Mouse (Mus musculus) layer of hippocampus, adult 8-10 months (tissue): ENCODE results near the gene Scpep1. TPM values are rescaled to one million over a fixed set of nuclear protein-coding genes. Genes with fewer than 3 reads are reported as not detected.
"Not testable (repeated sequence)": the region's sequence is repeated elsewhere in the genome, so short reads cannot be mapped to it uniquely, and the experiment has no call there.

Experiments
- DNase-seq, 2 experiments: peaks; one replicate each; pipeline ENCODE4 v3.0.0; 2022; ENCODE audit warnings: low spot score in 2 of 2
- total RNA-seq, 4 experiments: library from RNA; stranded (reverse); gene quantifications; 2 replicates each; pipeline ENCODE4 v1.2.4; 2022

Gene Scpep1
- total RNA-seq, 4 experiments from 2014 or later = 15.8 to 24.7 (median 19.9) TPM

GRCm38 (mm10) chr11:88926566-88926965, 28.7 kb downstream of the Scpep1 start:
- no peak for DNase-seq

DNA sequence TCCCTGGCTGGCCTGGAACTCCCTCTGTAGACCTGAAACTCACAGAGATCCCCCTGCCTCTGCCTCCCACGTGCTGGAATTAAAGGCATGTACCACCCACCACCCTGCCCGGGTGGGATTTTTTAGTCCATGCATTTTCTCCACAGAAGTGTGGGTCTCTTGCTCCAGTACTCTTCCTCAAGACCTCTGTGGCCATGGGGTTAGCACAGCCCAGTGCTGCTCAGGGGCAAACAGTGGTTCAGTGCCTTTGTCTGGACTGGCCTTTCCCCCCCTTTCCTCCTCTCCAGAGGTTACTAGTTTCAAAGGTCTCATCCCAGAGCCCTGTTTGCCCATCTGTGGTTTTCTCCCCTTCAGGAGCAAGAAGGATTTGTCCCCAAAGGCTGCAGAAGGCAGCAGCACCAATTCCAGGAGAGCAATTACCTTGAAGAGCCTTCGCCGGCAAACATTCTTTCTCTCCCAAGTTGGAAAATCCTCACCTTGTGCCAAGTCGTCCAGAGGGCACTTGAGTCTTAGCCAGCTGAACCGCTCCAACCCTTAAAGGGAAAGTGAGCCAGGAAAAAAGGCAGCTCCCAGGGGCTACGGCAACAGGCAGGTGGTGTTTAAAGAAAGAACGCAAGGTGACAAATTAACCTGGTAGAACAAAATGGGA, 45.8 kb downstream of the Scpep1 start:
- DNase-seq = no peak

- DNase-seq = peak in 1 of 2 experiments; percentile 37
Observed at GRCm38 (mm10) chr11:88908557-88909211, 46.6 kb downstream of the Scpep1 start.

GRCm38 (mm10) chr11:88907886-88908285, 47.4 kb downstream of the Scpep1 start:
- DNase-seq = no peak

DNA sequence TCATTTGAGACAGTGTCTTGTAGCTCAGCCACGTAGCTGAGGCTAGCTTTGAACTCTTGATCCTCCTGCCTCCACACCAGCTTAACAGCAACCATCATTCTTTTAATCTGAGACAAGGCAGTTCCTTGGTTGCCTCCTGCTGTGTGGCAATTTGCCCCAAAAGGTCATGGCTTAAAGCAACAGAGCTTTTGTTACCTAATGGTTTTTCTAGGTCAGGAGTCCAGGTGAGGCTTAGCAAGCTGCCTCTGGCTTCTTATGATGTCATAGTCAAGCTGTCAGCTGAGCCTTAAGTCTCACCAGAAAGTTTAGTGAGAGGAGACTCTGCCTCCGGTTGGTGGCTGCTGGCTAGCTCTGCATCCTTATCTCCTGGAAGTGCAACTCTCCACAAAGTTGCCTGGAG, 49.6 kb downstream of the Scpep1 start:
- no peak for DNase-seq

- no peak for DNase-seq
Observed at GRCm38 (mm10) chr11:88904080-88904479, 51.2 kb downstream of the Scpep1 start.

- no peak for DNase-seq
Observed at GRCm38 (mm10) chr11:88902762-88903161, 52.5 kb downstream of the Scpep1 start.

GRCm38 (mm10) chr11:88901341-88901802, 53.9 kb downstream of the Scpep1 start:
- DNase-seq = no peak

GRCm38 (mm10) chr11:88899561-88899960, 55.7 kb downstream of the Scpep1 start:
- DNase-seq = no peak

- DNase-seq = no peak
Observed at GRCm38 (mm10) chr11:88898380-88898763, 56.9 kb downstream of the Scpep1 start.

DNA sequence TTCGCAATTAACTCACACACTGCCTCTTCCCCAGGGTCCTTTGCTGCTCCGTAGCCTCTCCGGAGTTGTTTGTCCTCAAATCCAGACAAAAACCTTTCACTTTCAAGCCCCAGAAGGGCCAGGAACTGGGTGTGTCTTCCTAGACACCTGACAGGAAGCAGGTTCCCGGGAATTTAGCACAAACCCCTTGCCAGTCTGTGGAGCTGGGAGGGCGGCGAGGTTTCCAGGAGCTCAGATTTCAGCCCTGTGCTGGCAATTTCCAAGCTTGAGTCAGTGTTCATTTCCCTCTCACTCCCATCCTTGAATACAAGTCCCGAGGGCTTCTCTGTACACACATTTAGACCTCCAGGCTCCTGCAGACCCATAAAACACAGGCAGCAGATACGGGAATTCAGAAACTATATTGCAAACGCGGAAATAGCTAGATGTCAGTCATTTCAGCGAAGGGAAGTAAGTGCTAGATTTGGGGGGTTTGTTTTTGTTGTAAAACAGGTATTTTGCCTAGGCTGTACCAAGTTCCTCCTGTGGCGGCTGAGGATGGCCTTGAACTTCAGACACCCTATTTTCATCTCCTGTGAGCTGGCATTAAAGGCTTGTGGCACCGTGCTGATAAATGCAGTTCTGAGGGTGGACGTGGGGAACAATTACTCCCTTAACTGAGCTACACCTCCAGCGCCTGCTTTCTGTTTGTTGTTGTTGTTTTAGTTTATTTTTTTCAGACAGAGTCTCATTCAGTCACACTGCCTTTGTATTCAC, 57.5 kb downstream of the Scpep1 start:
- no peak for DNase-seq

DNA sequence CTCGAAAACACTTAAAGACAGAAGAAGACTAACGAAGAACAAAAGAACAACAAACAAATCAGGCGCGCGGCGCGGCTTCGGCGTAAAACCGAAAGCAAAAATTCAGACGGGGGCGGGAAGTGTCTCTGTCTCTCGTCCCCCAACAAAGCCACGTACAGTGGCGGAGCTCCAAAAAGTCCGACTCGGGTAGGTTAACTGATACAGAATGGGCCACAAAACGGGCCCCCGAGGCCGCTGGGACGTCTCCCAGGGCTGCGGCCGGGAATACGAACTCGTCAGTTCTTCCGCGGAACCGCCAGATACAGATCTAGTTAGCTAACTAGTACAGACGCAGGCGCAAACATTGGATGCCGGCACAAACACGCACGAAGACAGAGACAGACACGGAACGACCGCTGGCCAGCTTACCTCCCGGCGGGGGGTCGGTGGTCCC, 59.4 kb downstream of the Scpep1 start:
- DNase-seq = peak; percentile 61 to 74

DNA sequence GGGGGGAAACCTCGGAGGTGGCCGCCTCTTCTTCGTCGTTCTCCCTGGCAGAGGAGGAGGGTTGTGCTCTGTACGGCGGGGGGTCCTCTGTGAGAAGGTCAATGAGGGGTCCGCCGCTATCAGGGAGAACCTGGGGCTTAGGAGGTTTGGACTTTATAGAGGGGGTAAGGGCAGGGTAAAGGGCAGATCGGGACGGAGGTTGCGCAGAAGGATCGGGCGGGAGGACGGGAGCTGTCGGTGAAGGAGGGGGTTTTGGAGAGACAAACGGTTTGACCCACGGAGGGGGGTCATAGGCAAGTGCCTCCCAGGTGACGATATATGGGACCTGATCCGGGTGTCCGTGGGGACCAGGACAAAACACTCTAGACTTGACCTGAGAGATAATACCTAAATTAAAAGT, 60.0 kb downstream of the Scpep1 start:
- DNase-seq = peak; percentile 21 to 22

DNA sequence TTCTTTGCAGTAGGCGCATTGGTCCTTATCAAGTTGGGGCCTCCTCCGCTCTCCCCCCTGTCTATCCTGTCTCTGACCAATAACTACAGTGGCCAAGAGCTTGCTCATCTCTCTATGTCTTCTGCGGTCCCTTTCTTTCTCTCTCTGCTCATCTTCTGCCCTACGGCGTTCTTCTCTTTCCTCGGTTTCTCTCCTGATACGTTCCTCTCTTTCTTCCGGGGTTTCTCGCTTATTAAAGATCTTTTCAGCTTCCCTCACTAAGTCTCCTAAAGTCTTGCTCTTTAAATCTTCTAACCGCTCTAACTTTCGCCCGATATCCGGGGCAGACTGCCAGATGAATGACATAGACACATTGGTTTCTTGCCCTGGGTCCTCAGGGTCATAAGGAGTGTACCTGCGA, 61.0 kb downstream of the Scpep1 start:
- not testable (repeated sequence) for DNase-seq

GRCm38 (mm10) chr11:88893501-88893900, 61.8 kb downstream of the Scpep1 start:
- peak; percentile 30 to 40 for DNase-seq

DNA sequence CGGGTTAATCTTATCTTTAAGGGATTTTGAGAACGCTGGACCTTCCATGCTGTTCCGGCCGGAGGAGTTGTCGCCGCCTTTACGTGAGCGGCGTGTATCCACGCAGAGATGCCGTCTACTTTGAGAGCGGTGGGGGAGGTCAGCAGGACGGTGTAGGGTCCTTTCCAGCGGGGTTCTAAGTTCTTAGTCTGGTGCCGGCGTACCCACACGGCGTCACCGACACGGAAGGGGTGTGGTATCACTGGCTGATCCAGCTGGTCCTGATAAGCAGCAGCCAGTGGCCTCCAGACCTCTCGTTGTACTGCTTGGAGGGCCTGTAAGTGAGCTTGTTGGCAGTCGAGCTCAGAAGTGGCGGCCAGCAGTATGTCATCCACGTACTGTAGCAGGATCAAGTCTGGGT, 62.5 kb downstream of the Scpep1 start:
- DNase-seq = peak; percentile 29 to 49

- peak; percentile 64 to 80 for DNase-seq
Observed at GRCm38 (mm10) chr11:88891921-88892561, 63.2 kb downstream of the Scpep1 start.

GRCm38 (mm10) chr11:88891446-88891845, 63.8 kb downstream of the Scpep1 start:
- DNase-seq = peak; percentile 39 to 58

DNA sequence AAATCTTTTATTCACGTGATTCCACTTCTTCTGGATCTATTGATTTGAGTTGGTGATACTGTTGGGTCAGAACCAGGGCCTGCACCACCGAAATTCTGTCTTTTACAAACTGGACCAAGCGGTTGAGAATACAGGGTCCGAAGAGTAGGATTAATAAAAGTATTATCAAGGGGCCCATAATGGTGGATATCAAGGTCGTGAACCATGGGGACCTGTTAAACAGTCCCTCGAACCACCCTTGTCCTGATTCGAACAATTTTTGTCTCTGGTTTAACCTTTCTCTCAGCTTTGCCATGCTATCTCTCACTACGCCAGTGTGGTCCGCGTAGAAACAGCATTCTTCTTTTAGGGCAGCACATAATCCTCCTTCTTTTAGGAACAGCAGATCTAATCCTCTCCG, 64.4 kb downstream of the Scpep1 start:
- DNase-seq = not testable (repeated sequence)

DNA sequence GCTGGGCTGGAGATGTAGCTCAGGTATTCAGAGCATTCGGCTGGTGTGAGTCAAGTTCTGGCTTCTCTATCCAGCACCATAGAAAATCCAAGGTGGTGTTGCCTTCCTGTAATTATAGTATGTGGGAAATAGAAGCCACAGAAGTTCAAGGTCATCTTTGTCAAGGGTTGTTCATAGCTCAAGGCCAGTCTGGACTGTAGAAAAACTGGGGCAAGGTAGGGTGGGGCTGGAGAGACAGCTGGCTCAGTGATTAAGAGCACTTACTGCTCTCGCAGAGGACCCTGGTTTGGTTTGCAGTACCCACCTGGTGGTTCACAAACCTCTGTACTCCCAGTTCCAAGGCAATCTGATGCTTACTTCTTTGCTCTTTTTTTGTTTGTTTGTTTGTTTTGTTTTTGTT, 66.3 kb downstream of the Scpep1 start:
- DNase-seq = no peak

GRCm38 (mm10) chr11:88884376-88885065, 70.7 kb downstream of the Scpep1 start:
- no peak for DNase-seq
